Mouse (Mus musculus) kidney, embryonic 14.5 days (tissue): ENCODE data around the gene Haus7. TPM values are rescaled to one million over a fixed set of nuclear protein-coding genes. Genes with fewer than 3 reads are reported as not detected.
A peak's percentile ranks its signal among the peaks of the same experiment; 100 is the strongest.
"Not testable (repeated sequence)": the region's sequence is repeated elsewhere in the genome, so short reads cannot be mapped to it uniquely, and the experiment has no call there.

Experiments used
- ATAC-seq: fragments of 200-750 bp; cut with Nextera tagmentation; 2 replicates; pipeline ENCODE4 v1.8.0; 2017; ENCODE audit warnings: moderate number of reproducible peaks, mild to moderate bottlenecking, moderate TSS enrichment, moderate library complexity; ENCODE audit not compliant: low FRiP score, low TSS enrichment
- H3K27ac ChIP-seq: fragments of 300-500 bp; sonication (generic); 2 replicates; pipeline ENCODE4 v1.5.1; 2014; ENCODE audit warnings: low read depth, mild to moderate bottlenecking, low read length, moderate library complexity, mixed read lengths
- H3K27me3 ChIP-seq: fragments of 300-500 bp; sonication (generic); 2 replicates; pipeline ENCODE4 v1.6.1; 2014; ENCODE audit warnings: mild to moderate bottlenecking, low read length; ENCODE audit not compliant: control insufficient read depth, insufficient read depth
- H3K36me3 ChIP-seq: fragments of 300-500 bp; sonication (generic); 2 replicates; pipeline ENCODE4 v1.6.1; 2014; ENCODE audit warnings: low read length, mixed read lengths; ENCODE audit not compliant: control insufficient read depth, insufficient read depth
- H3K4me1 ChIP-seq: fragments of 300-500 bp; sonication (generic); 2 replicates; pipeline ENCODE4 v1.6.1; 2014; ENCODE audit warnings: low read length, mixed read lengths; ENCODE audit not compliant: control insufficient read depth, insufficient read depth
- H3K4me2 ChIP-seq: fragments of 300-500 bp; sonication (generic); replicated peaks from 2 replicates; pipeline ENCODE4 v1.6.1; 2014; ENCODE audit warnings: low read depth, mild to moderate bottlenecking, low read length
- H3K4me3 ChIP-seq: fragments of 300-500 bp; sonication (generic); 2 replicates; pipeline ENCODE4 v1.5.1; 2014; ENCODE audit warnings: mild to moderate bottlenecking, low read length
- H3K9ac ChIP-seq: fragments of 300-500 bp; sonication (generic); 2 replicates; pipeline ENCODE4 v1.6.1; 2014; ENCODE audit warnings: low read depth, mild to moderate bottlenecking, low read length, moderate library complexity
- H3K9me3 ChIP-seq: fragments of 300-500 bp; sonication (generic); 2 replicates; pipeline ENCODE4 v1.6.1; 2016; ENCODE audit warnings: low read length; ENCODE audit not compliant: control insufficient read depth
- WGBS: fragments of 180-500 bp; shearing (Covaris S2); extraction: QIAGEN DNeasy Blood & Tissue Kit; methylation state at CpG from one replicate; pipeline ENCODE4 v1.1.7; 2014; 5-methylcytosine and 5-hydroxymethylcytosine counted together
- polyA plus RNA-seq: library from polyadenylated mRNA; unstranded; fragments of >200 nt; fragmentation: Nextera tagmentation; extraction: Ambion mirVana; gene quantifications from 2 replicates; pipeline ENCODE4 v1.2.1, GENCODE M21; 2014

Gene Haus7
- polyA plus RNA-seq, 1 experiment from 2014 or later = 62.3 TPM

- Histone ChIP-seq H3K4me1 (no peaks in the 10 kb centered on the region), H3K9me3 (no peaks in the 10 kb centered on the region), H3K4me2 (no peak overlapping the region), H3K9ac (no peak overlapping the region), H3K36me3 (no peaks in the 10 kb centered on the region), H3K27ac (no peak overlapping the region), H3K27me3 (no peaks in the 10 kb centered on the region), H3K4me3 (no peak overlapping the region)
- ATAC-seq = no peak
- WGBS = 50% methylated on average over 2 of the region's 2 CpGs
Measured at GRCm38 (mm10) chrX:73441428-73441827, 17.4 kb downstream of the Haus7 start.

- Histone ChIP-seq H3K4me2 (no peak within 1 kb of the TSS), H3K9me3 (no peaks in the 10 kb centered on the region), H3K27me3 (no peaks in the 10 kb centered on the region), H3K36me3 (no peaks in the 10 kb centered on the region), H3K9ac (no peak within 1 kb of the TSS), H3K27ac (no peak within 1 kb of the TSS), H3K4me1 (no peaks in the 10 kb centered on the region), H3K4me3 (no peak within 1 kb of the TSS)
- 80% methylated on average over 11 of the region's 11 CpGs for WGBS
- no peak for ATAC-seq
Measured at GRCm38 (mm10) chrX:73435252-73435651, 23.6 kb downstream of the Haus7 start, which contains the start of gene Trex2. Gene Trex2 (minus strand): TSS chrX:73435344.

GRCm38 (mm10) chrX:73432850-73433249 is 26.0 kb downstream of the Haus7 start:
- H3K36me3 ChIP-seq = no peaks in the 10 kb centered on the region
- no peak overlapping the region for H3K4me3 ChIP-seq
- H3K4me1 ChIP-seq = no peaks in the 10 kb centered on the region
- no peak overlapping the region for H3K27ac ChIP-seq
- no peak overlapping the region for H3K4me2 ChIP-seq
- H3K9ac ChIP-seq = no peak overlapping the region
- 69% methylated on average over 5 of the region's 5 CpGs for WGBS
- no peaks in the 10 kb centered on the region for H3K9me3 ChIP-seq
- no peak for ATAC-seq
- no peaks in the 10 kb centered on the region for H3K27me3 ChIP-seq

GRCm38 (mm10) chrX:73430036-73430435 is 28.8 kb downstream of the Haus7 start:
- no peaks in the 10 kb centered on the region for H3K9me3 ChIP-seq
- no peak overlapping the region for H3K4me3 ChIP-seq
- H3K27ac ChIP-seq = no peak overlapping the region
- H3K27me3 ChIP-seq = no peaks in the 10 kb centered on the region
- WGBS = 81% methylated on average over 2 of the region's 2 CpGs
- H3K4me1 ChIP-seq = no peaks in the 10 kb centered on the region
- H3K9ac ChIP-seq = no peak overlapping the region
- no peaks in the 10 kb centered on the region for H3K36me3 ChIP-seq
- no peak for ATAC-seq
- no peak overlapping the region for H3K4me2 ChIP-seq

- Histone ChIP-seq H3K27ac (no peak overlapping the region), H3K4me1 (no peaks in the 10 kb centered on the region), H3K27me3 (peaks cover 4% of the 10 kb centered on the region), H3K4me2 (no peak overlapping the region), H3K9me3 (no peaks in the 10 kb centered on the region), H3K9ac (no peak overlapping the region), H3K36me3 (no peaks in the 10 kb centered on the region), H3K4me3 (no peak overlapping the region)
- no peak for ATAC-seq
- 29% methylated on average over 1 of the region's 1 CpGs for WGBS
Measured at GRCm38 (mm10) chrX:73412767-73413166, 46.1 kb downstream of the Haus7 start.

- H3K9me3 ChIP-seq = no peaks in the 10 kb centered on the region
- no peak within 1 kb of the TSS for H3K27ac ChIP-seq
- no peaks in the 10 kb centered on the region for H3K4me1 ChIP-seq
- peak within 1 kb of the TSS; percentile 24 for H3K4me3 ChIP-seq
- H3K27me3 ChIP-seq = peaks cover 4% of the 10 kb centered on the region
- H3K4me2 ChIP-seq = peak within 1 kb of the TSS; percentile 46
- H3K36me3 ChIP-seq = no peaks in the 10 kb centered on the region
- WGBS = 25% methylated on average over 20 of the region's 20 CpGs
- peak within 1 kb of the TSS; percentile 37; the same call in 1 of the 2 replicates for H3K9ac ChIP-seq
- ATAC-seq = no peak
Measured at GRCm38 (mm10) chrX:73410880-73411517, 47.8 kb downstream of the Haus7 start, which contains the start of gene Zfp92. Gene Zfp92 (plus strand): TSS chrX:73411096.

GRCm38 (mm10) chrX:73401616-73402015 is 57.2 kb downstream of the Haus7 start:
- Histone ChIP-seq H3K4me2 (no peak overlapping the region), H3K9me3 (no peaks in the 10 kb centered on the region), H3K27me3 (no peaks in the 10 kb centered on the region), H3K4me1 (no peaks in the 10 kb centered on the region), H3K27ac (no peak overlapping the region), H3K4me3 (no peak overlapping the region), H3K9ac (no peak overlapping the region), H3K36me3 (no peaks in the 10 kb centered on the region)
- no peak for ATAC-seq
- 94% methylated on average over 12 of the region's 12 CpGs for WGBS

- H3K4me3 ChIP-seq = no peak overlapping the region
- no peak overlapping the region for H3K9ac ChIP-seq
- H3K4me2 ChIP-seq = no peak overlapping the region
- WGBS = 90% methylated on average over 20 of the region's 20 CpGs
- H3K9me3 ChIP-seq = no peaks in the 10 kb centered on the region
- no peak overlapping the region for H3K27ac ChIP-seq
- no peaks in the 10 kb centered on the region for H3K27me3 ChIP-seq
- no peaks in the 10 kb centered on the region for H3K36me3 ChIP-seq
- no peaks in the 10 kb centered on the region for H3K4me1 ChIP-seq
- ATAC-seq = no peak
Measured at GRCm38 (mm10) chrX:73400951-73401350, 57.9 kb downstream of the Haus7 start.

GRCm38 (mm10) chrX:73398636-73399035 is 60.2 kb downstream of the Haus7 start, which contains the start of gene Gm18336:
Gene Gm18336 (minus strand): TSS chrX:73398736.
- WGBS = 67% methylated on average over 1 of the region's 2 CpGs
- not testable (repeated sequence) for H3K36me3 ChIP-seq, H3K27me3 ChIP-seq, H3K4me1 ChIP-seq, H3K4me2 ChIP-seq, H3K9ac ChIP-seq, H3K4me3 ChIP-seq, H3K27ac ChIP-seq, ATAC-seq, H3K9me3 ChIP-seq
